Mouse (Mus musculus): ENCODE measurements around the gene Scn2b.

Scn2b gene

GRCm38 (mm10) chr9:45119954-45120530, 2.5 kb downstream of the Scn2b start:
- DNase-seq (ENCODE audit: low read depth, low spot score), result no peak

- DNase-seq (ENCODE audit: low read depth, low spot score), result no peak
Observed at GRCm38 (mm10) chr9:45120567-45120966, 3.0 kb downstream of the Scn2b start.

GRCm38 (mm10) chr9:45121001-45121400, 3.4 kb downstream of the Scn2b start:
- no peak for DNase-seq (ENCODE audit: low read depth, low spot score)

- peak; percentile 89 for DNase-seq (ENCODE audit: low read depth, low spot score)
Observed at GRCm38 (mm10) chr9:45121769-45122168, 4.2 kb downstream of the Scn2b start.

GRCm38 (mm10) chr9:45122209-45122761, 4.7 kb downstream of the Scn2b start:
- peak; percentile 60 for DNase-seq (ENCODE audit: low read depth, low spot score)

GRCm38 (mm10) chr9:45125211-45125610, 7.6 kb downstream of the Scn2b start:
- DNase-seq (ENCODE audit: low read depth, low spot score), result peak; percentile 64

- DNase-seq (ENCODE audit: low read depth, low spot score), result no peak
Observed at GRCm38 (mm10) chr9:45126941-45127340, 9.4 kb downstream of the Scn2b start.

GRCm38 (mm10) chr9:45130119-45130518, 12.5 kb downstream of the Scn2b start:
- DNase-seq (ENCODE audit: low read depth, low spot score), result no peak

GRCm38 (mm10) chr9:45133484-45134310, 16.1 kb downstream of the Scn2b start:
- DNase-seq (ENCODE audit: low read depth, low spot score), result peak; percentile 60

- DNase-seq (ENCODE audit: low read depth, low spot score), result no peak
Observed at GRCm38 (mm10) chr9:45136442-45137169, 19.0 kb downstream of the Scn2b start.

GRCm38 (mm10) chr9:45138191-45139032, 20.8 kb downstream of the Scn2b start, which contains the start of gene Scn4b:
TSS of gene Scn4b (plus strand) at chr9:45138395.
- DNase-seq (ENCODE audit: low read depth, low spot score), result no peak

- no peak for DNase-seq (ENCODE audit: low read depth, low spot score)
Observed at GRCm38 (mm10) chr9:45139082-45139481, 21.5 kb downstream of the Scn2b start.

GRCm38 (mm10) chr9:45140945-45141344, 23.4 kb downstream of the Scn2b start:
- no peak for DNase-seq (ENCODE audit: low read depth, low spot score)

- DNase-seq (ENCODE audit: low read depth, low spot score), result no peak
Observed at GRCm38 (mm10) chr9:45142686-45143085, 25.1 kb downstream of the Scn2b start.

- DNase-seq (ENCODE audit: low read depth, low spot score), result peak; percentile 76
Observed at GRCm38 (mm10) chr9:45145533-45146266, 28.1 kb downstream of the Scn2b start.

GRCm38 (mm10) chr9:45146267-45146597, 28.6 kb downstream of the Scn2b start:
- peak; percentile 61 for DNase-seq (ENCODE audit: low read depth, low spot score)

GRCm38 (mm10) chr9:45150933-45151332, 33.4 kb downstream of the Scn2b start:
- DNase-seq (ENCODE audit: low read depth, low spot score), result no peak

GRCm38 (mm10) chr9:45153361-45153760, 35.8 kb downstream of the Scn2b start:
- no peak for DNase-seq (ENCODE audit: low read depth, low spot score)

GRCm38 (mm10) chr9:45167903-45168302, 50.3 kb downstream of the Scn2b start:
- DNase-seq (ENCODE audit: low read depth, low spot score), result no peak

GRCm38 (mm10) chr9:45170150-45170549, 52.6 kb downstream of the Scn2b start:
- no peak for DNase-seq (ENCODE audit: low read depth, low spot score)

Data from ES-CJ7 (cell line).